Mouse (Mus musculus): ENCODE results near the gene Dedd2. TPM values are rescaled to one million over a fixed set of nuclear protein-coding genes. Genes with fewer than 3 reads are reported as not detected.

The Dedd2 gene
- total RNA-seq, 2 experiments from 2014 or later: 23.9 to 26.3 TPM

- TF ChIP-seq CTCF (IDR thresholded peaks at IDR 0.05): no peak
- Histone ChIP-seq H3K4me3 (peak overlapping the region; percentile 28), H3K27ac (peak overlapping the region; percentile 99)
- no peak for DNase-seq (ENCODE audit: extremely low spot score in 1 of 2, low spot score in 2 of 2)
- intact Hi-C loops (cut with DNase I): loop anchor here (5.0 kb wide), 1 partner anchor 133 kb away; no protein-coding TSS in a partner anchor
Observed at GRCm38 (mm10) chr7:25244562-25245369, 24.4 kb upstream of the Dedd2 start.

- DNase-seq (ENCODE audit: extremely low spot score in 1 of 2, low spot score in 2 of 2): no peak
- Histone ChIP-seq H3K4me3 (no peak overlapping the region), H3K27ac (peak overlapping the region; percentile 26; the same call in 1 of the 2 replicates)
- TF ChIP-seq CTCF (IDR thresholded peaks at IDR 0.05): no peak
- intact Hi-C loops (cut with DNase I): loop anchor here (5.0 kb wide), 1 partner anchor 134 kb away; no protein-coding TSS in a partner anchor
Observed at GRCm38 (mm10) chr7:25243361-25243760, 22.9 kb upstream of the Dedd2 start.

GRCm38 (mm10) chr7:25241062-25241461, 20.6 kb upstream of the Dedd2 start:
- Histone ChIP-seq H3K27ac (peak overlapping the region; percentile 91), H3K4me3 (no peak overlapping the region)
- intact Hi-C loops (cut with DNase I): loop anchor here (1.0 to 5.0 kb wide), 2 partner anchors 37 to 136 kb away; no protein-coding TSS in a partner anchor
- peak; percentile 76 for TF ChIP-seq CTCF (IDR thresholded peaks at IDR 0.05)
- peak; percentile 75 to 80 for DNase-seq (ENCODE audit: extremely low spot score in 1 of 2, low spot score in 2 of 2)

- peak overlapping the region; percentile 91 for H3K27ac ChIP-seq
- intact Hi-C loops (cut with DNase I): loop anchor here (1.0 to 5.0 kb wide), 2 partner anchors 38 to 137 kb away; no protein-coding TSS in a partner anchor
- H3K4me3 ChIP-seq: no peak overlapping the region
- no peak for TF ChIP-seq CTCF (IDR thresholded peaks at IDR 0.05)
- no peak for DNase-seq (ENCODE audit: extremely low spot score in 1 of 2, low spot score in 2 of 2)
Observed at GRCm38 (mm10) chr7:25240631-25241030, 20.2 kb upstream of the Dedd2 start.

- Histone ChIP-seq H3K4me3 (peak overlapping the region; percentile 85), H3K27ac (peak overlapping the region; percentile 99)
- peak; percentile 79 to 84 for DNase-seq (ENCODE audit: extremely low spot score in 1 of 2, low spot score in 2 of 2)
- intact Hi-C loops (cut with DNase I): loop anchor here (1.0 to 5.0 kb wide), 2 partner anchors 77 to 267 kb away; partner anchors contain the start of gene Rabac1
- peak; percentile 66 for TF ChIP-seq CTCF (IDR thresholded peaks at IDR 0.05)
Observed at GRCm38 (mm10) chr7:25238829-25239623, 18.6 kb upstream of the Dedd2 start.

- peak overlapping the region; percentile 85 for H3K4me3 ChIP-seq
- peak; percentile 90 to 92 for DNase-seq (ENCODE audit: extremely low spot score in 1 of 2, low spot score in 2 of 2)
- no peak for TF ChIP-seq CTCF (IDR thresholded peaks at IDR 0.05)
- H3K27ac ChIP-seq: peak overlapping the region; percentile 99
- intact Hi-C loops (cut with DNase I): loop anchor here (5.0 kb wide), 1 partner anchor 266 kb away; the partner anchor contains the start of gene Rabac1
Observed at GRCm38 (mm10) chr7:25238015-25238706, 17.7 kb upstream of the Dedd2 start.

GRCm38 (mm10) chr7:25237249-25238014, 17.0 kb upstream of the Dedd2 start, which contains the start of gene Gsk3a:
Gsk3a (minus strand) TSS chr7:25237851.
- H3K4me3 ChIP-seq: peak within 1 kb of the TSS; percentile 85
- intact Hi-C loops (cut with DNase I): loop anchor here (5.0 kb wide), 1 partner anchor 265 kb away; the partner anchor contains the start of gene Rabac1
- peak within 1 kb of the TSS; percentile 99 for H3K27ac ChIP-seq

GRCm38 (mm10) chr7:25235526-25235925, 15.1 kb upstream of the Dedd2 start:
- no peak overlapping the region for H3K4me3 ChIP-seq
- intact Hi-C loops (cut with DNase I): loop anchor here (5.0 kb wide), 1 partner anchor 263 kb away; the partner anchor contains the start of gene Rabac1
- DNase-seq (ENCODE audit: extremely low spot score in 1 of 2, low spot score in 2 of 2): no peak
- no peak overlapping the region for H3K27ac ChIP-seq
- TF ChIP-seq CTCF (IDR thresholded peaks at IDR 0.05): no peak

More at GRCm38 (mm10) chr7:25237249-25238014, 17.0 kb upstream of the Dedd2 start, which contains the start of gene Gsk3a:
- no peak for TF ChIP-seq CTCF (IDR thresholded peaks at IDR 0.05)
- DNase-seq (ENCODE audit: extremely low spot score in 1 of 2, low spot score in 2 of 2): peak; percentile 98

- intact Hi-C loops (cut with DNase I): no loop called here
- TF ChIP-seq CTCF (IDR thresholded peaks at IDR 0.05): no peak
- no peak overlapping the region for H3K4me3 ChIP-seq
- DNase-seq (ENCODE audit: extremely low spot score in 1 of 2, low spot score in 2 of 2): no peak
- no peak overlapping the region for H3K27ac ChIP-seq
Observed at GRCm38 (mm10) chr7:25233061-25233460, 12.6 kb upstream of the Dedd2 start.

- no peak for DNase-seq (ENCODE audit: extremely low spot score in 1 of 2, low spot score in 2 of 2)
- intact Hi-C loops (cut with DNase I): no loop called here
- H3K27ac ChIP-seq: no peak overlapping the region
- TF ChIP-seq CTCF (IDR thresholded peaks at IDR 0.05): no peak; the same call in 1 of the 2 replicates
- H3K4me3 ChIP-seq: no peak overlapping the region
Observed at GRCm38 (mm10) chr7:25232101-25232648, 11.8 kb upstream of the Dedd2 start.

Measured in left cerebral cortex, adult 2 months (tissue).